Mouse (Mus musculus): ENCODE measurements around the gene Cnn1.
"Not testable (repeated sequence)": the region's sequence is repeated elsewhere in the genome, so short reads cannot be mapped to it uniquely, and the experiment has no call there.

Gene Cnn1

DNA sequence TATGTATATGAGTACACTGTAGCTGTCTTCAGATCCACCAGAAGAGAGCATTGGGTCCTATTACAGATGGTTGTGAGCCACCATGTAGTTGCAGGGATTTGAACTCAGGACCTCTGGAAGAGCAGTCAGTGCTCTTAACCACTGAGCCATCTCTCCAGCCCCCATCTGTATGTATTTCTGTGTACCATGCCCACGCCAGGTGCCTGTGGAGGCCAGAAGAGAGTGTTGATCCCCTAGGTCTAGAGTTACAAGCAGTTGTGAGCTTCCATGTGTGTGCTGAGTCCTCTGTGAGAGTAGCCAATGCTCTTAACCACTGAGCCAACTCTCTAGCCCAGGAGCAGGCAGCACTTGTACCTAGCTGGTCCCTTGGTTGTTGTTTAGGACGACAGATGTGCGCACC, 25.2 kb downstream of the Cnn1 start:
- DNase-seq (ENCODE audit: low read depth in 1 of 2, low spot score in 2 of 2): no peak

DNA sequence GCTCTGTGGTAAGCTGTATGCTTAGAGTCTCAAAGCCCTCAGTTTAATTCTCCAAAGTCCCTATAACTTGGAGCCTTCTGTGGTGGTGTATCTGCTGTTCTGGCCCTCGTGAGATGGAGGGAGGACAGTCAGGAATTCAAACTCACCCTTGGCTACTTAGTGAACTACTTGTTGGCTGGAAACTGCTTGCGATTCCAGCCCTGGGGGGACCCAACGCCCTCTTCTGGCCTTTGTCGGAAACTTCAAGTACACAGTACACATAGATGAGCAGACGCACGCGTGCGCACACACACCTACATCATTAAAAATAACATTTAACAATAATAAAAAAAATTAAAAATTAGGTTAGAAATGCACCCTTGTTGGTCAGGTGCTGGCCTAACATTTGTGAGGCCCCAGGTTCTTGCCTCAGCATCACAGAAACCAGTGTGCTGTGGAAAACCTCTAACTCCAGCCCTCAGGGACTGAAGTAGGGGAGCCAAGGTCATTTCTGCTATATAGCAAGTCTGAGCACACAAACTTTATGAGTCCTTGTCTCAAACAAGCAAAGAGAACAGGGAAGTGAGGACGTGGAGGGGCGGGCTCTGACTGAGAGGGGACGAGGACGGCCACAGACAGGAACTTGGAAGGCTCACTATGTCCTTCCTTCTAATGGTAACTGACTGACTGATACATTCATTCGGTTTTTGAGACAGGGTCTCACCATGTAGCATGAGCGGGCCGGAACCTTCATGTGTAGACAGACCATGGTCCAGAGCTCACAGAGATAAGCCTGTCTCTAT, 26.4 kb downstream of the Cnn1 start:
- DNase-seq (ENCODE audit: low read depth in 1 of 2, low spot score in 2 of 2): peak; percentile 50 to 59

DNA sequence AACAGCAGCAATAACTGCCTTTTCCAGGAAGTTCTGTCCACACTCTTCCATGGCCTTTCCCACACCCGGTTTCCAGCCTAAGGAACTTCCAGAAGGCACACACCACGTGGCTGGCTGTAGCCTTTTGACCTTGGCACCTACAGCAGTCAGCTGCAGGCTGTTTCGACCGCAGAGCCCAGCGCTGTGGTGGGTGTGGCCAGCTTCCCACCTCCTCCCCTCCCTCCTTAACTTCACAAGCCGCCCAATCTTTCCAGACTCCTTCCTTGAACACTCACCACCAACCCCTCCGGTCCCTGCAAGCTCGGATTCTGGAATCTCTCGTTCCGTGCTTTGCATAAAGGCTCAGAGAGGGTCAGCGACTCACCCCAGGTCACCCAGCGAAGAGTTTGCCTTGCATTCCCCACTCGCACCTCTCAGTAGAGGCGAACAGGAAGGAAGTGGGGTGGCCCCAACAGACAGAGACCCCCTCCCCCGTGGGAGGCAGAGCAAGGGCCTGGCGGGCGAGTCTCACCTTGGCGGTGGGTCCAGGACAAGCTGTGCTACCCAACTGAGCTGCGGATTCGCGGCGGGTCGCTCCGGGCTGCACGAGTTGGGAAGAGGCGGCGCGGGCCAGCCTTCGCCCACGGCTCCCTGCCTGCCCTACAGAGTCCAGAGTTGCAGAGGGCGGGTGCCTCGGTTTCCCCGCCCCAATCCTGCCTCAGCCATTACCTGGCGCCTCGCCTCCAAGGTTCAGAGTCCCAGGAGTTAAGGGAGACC, 32.4 kb downstream of the Cnn1 start:
- DNase-seq (ENCODE audit: low read depth in 1 of 2, low spot score in 2 of 2): no peak

DNA sequence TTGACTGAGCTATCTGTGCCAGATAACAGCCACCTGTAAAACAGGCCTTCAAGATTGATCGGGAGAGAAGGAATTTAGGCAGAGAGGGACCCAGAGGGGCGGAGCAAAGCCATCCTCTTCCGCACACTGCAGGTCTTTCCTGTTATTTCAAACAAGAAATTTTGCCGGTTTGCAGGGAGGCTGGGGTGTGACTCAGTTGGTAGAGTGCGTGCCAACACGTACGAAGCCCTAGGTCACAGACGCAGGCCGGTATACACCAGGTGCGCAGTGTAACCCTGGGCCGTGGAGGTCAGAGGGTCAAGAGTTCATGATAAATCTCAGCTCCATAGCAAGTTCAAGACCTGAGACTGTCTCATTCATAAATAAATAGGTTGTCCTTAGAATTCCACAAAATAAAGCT, 33.2 kb downstream of the Cnn1 start:
- DNase-seq (ENCODE audit: low read depth in 1 of 2, low spot score in 2 of 2): no peak

DNA sequence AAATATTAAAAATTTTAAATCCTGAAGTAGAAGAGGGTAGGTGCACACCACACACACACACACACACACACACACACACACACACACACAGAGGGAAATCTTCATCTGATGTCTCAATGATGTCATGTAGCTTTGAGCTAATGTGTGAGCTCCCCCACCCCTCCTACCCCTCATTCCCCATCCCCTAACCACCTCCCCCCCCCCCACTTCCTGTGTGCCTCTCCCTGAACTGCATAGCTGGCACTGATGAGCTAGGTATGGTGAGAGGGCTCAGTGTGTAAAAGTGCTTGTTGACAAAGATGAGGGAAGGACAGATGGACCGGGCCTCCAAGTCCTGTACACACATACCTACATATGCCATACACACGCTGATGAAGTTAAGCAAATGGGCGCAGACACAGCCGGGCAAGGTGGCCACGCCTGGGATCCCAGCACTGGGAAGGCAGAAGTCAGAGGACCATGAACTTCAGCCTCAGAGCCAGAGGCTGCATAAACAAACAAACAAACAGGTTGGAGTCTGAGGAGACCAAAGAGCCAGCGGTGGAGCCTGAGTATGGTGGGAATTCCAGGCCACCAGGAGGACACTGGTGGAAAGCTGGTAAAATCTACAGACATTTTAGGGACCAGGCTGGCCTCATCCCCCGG, 35.4 kb downstream of the Cnn1 start:
- DNase-seq (ENCODE audit: low read depth in 1 of 2, low spot score in 2 of 2): no peak

DNA sequence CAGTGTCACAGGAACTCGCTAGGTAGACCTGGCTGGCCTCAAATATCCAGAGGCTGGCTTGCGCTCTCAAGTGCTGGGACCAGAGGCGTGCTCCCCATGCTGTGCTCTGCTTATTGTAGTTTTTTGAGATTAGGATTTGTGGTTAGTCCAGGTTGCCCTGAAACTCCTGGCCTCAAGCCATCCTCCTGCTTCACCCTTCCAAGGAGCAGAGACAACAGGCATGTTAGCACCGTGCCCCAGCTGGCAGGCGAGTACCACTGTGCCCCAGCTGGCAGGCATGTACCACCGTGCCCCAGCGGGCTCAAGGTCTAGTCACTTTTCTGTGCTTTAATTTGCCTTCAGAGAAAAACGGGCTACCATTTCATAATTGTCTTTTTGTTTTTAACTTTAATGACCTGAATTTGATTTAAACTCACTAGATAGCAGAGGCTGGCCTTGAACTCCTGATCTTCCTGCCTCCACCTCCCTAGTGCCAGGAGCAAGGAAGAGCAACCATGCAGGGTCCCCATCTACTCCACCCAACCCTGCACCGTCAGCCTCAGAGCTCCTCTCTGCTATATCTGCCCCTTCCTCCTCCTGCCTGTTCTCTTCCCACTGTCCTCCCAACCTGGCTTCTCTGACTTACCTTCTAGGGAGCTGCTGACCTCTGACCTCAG, 36.1 kb downstream of the Cnn1 start:
- DNase-seq (ENCODE audit: low read depth in 1 of 2, low spot score in 2 of 2): no peak

DNA sequence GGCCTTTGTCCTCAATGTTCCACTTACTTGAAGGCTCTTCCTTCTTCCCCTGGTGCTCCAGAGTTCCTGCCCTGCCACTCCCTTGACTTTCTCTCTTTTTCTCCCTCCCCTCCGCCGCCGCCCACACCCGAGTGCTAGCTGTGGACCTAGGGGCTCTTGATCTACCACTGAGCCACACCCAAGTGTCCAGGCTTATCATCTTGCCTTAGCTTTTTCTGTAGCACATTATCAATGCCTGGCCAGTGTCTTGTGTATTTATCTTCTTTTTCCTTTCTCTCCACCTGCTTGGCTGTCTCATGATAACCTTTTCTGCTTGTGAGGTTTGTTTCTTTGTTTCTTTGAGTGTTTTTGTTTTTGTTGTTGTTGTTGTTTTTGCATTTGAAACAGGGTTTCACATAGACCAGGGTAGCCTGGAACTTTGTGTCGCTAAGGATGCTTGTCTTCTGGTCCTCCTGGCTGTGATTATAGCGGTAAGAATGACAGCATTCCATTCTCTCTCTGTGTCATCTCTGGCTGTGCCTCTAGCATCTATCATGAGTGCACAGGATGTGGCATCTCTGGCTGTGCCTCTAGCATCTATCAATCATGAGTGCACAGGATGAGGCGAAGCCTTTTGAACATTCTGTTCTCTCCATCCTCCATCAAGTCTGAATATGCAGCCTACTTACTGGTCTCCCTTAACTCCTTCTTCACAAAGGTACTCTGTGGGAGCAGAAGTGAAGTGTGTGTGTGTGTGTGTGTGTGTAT, 36.8 kb downstream of the Cnn1 start, which contains the start of gene Acp5:
Acp5 (minus strand) TSS at position 68 of the 747 bp plus-strand sequence.
- DNase-seq (ENCODE audit: low read depth in 1 of 2, low spot score in 2 of 2): no peak

DNA sequence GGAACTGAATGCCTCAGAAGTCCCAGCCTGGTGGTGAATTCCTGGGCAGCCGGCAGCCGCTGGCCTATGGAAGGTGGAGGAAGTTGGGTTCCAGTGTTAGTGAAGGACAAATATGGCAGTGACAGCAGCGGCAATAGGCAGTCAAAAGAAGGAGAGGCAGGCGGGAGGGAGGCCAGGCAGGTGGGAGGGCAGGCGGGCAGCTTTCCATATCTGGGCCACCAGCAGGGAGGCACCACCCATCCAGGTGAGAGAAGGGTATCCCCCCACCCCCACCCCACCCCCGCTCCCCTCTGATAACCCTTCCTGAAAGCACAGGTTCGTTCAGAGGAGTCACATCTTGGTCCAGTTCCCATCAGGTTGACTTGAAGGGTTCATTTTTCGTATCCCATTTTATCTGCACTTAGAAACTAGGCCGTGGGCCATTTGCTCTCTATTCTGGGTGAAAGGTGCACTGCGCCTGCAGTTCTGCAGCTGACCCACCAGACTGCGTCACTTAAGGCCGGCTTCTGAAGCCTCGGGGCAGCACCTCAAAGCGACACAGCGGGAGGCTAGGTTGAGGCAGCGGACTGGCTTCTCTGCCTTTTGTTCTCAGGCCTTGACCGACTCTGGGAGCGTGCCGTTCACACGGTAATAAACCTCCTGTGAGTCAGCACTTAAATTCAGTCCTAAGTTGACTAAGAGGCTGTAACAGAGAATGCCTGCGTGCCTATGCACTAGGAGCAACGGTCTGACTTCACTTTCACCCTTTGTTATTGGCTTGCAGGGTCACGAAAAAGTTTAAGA, 37.9 kb downstream of the Cnn1 start:
- no peak for DNase-seq (ENCODE audit: low read depth in 1 of 2, low spot score in 2 of 2)

DNA sequence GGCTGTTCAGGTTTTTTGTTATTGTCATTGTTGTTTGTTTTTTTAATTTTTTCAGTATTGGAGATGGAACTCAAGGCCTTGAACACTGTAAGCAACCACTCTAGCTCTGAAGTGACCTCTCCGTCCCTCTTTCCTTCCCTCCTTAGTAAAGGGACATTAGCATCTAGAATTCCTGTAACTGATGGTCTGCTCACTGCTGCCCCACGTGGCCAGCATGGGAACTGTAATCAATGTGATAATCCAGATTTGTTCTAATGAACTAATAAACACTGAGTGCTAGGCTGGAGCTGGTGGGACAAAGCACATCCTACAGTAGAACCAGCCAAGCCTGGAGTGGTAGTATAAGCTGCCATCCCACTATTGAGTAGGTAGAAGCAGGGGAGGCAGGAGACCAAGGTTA, 39.5 kb downstream of the Cnn1 start:
- DNase-seq (ENCODE audit: low read depth in 1 of 2, low spot score in 2 of 2): peak in 1 of 2 experiments; percentile 9

DNA sequence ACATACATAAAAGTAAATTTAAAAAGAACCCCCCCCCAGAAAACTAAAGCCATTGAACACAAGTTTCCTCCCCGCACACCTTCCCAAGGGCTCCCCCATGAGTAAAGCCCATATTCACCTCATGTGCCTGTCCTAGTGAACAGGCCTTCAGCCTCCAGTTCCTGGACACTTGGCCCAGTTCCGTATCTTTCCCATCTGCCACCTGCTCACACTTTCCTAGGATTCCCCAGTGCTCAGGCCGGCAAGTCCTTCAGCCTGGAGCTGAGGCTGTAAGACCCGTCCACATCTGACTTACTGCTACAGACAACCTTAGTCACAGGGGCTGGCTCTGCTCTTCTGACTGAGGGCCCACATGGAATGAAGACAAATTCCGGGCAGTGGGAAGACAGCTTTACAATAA, 40.7 kb downstream of the Cnn1 start:
- DNase-seq (ENCODE audit: low read depth in 1 of 2, low spot score in 2 of 2): no peak

DNA sequence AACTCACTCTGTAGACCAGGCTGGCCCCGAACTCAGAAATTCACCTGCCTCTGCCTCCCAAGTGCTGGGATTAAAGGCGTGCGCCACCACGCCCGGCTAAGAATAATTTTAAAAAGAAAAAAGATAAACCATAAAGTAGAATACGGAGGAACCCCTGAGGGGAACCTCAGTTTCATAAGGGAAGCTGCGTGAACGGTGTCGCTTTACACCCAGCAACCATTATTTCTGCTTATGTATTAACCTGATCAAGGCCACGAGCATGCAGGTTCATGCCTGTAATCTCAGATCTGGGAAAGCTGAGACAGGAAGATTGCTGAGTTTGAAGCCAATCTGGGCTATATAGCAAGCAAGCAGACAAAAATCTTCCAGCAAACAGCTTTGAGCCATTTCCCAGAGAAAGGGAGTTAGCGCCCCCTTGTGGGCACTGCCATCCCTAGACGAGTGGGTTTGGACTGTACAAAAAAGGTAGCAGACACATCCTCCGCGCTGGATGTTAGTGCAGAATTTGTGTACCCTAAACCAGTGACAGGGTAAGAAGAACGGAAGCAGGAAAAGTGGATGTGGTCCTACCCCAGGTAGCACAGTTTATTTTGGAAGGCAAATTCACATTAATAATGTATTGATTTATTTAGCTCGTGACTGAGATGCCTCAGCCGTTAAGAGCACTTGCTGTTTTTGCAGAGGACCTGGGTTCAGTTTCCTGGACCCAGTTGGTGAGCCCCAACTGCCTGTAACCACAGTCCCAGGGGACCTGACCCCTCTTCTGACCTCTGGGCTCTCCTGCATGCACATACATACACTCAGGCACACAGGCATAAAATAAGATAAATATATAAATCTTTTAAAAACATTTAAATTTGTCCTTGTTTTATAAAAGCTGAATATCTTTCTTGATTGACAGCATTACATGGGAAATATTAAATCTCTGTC, 44.4 kb downstream of the Cnn1 start:
- DNase-seq (ENCODE audit: low read depth in 1 of 2, low spot score in 2 of 2): peak in 1 of 2 experiments; percentile 81

DNA sequence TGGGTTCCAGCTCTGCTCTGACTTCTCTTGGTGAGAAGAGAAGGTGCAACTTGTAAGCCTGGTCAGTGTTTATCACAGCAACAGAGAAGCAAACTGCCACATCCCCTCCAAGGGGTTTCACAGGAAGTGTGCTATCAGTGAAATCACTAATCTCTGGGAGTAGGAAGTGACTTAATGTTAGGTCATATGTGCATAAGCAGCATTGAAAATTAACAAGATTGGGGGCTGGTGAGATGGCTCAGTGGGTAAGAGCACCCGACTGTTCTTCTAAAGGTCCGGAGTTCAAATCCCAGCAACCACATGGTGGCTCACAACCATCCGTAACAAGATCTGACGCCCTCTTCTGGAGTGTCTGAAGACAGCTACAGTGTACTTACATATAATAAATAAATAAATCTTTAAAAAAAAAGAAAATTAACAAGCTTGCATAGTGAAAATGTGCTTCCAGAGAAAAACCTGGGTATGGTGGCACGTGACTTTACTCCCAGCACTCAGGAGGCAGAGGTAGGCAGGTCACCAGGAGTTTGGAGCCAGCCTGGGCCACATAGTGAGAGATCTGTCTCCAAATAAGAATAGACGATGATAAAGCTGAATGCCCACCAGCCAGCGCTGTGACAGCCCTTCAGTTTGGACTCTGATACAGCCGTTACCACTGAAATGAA, 45.4 kb downstream of the Cnn1 start:
- DNase-seq (ENCODE audit: low read depth in 1 of 2, low spot score in 2 of 2): no peak

DNA sequence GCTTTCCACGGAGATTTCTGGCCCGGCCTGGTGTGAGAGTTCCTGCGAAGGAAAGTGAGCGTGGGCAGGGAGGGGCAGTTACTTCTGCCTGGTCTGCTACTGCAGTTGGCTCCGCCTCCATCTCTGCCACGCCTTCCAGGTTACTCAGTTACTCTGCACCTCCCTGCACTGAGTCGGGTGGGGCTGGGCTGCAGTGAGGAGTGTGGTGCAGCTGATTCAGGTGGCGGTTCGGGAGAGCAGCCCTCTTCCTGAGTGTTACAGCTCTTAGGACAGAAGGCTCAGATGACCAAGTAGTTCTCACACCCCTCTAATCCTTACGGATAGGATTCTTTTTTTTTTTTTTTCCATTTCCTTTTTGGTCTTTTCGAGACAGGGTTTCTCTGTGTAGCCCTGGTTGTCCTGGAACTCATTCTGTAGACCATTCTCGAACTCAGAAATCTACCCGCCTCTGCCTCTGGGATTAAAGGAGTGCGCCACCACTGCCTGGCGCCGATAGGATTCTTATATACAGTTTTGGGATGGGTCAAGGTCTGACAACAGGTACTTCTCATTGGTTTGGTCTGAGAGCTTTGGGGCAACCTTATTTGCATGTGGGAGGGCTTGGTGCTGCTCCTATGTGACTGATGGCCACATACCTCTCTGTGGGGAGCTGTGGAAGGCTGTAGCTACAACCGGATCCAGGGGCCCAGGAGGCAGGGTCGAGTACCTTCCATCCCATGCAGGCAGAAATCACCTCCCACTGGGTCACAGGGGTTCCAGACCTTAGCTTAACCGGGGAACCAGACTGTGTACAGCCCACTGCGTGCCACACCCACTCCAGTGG, 50.6 kb downstream of the Cnn1 start:
- DNase-seq (ENCODE audit: low read depth in 1 of 2, low spot score in 2 of 2): no peak

DNA sequence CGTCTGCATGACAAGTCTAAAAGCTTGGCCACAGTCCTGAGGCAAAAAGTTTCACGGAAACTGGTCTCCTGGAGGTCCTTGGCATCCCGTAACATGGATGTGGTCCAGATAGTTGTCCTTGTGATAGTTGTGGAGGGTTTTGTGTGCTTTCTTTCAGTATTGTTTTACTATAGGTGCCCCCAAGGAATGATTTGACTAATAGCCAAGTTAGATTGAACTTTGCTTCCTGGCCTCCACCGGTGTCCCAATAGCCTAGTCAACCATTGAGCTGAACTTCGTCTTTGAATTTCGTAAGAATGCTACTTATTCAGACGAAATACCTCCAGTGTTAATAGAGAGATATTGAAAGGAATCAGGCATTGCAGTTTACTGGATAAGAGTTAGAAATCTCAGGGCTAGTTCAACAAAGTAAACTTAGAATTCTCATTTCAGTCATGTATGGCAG, 51.3 kb downstream of the Cnn1 start:
- DNase-seq (ENCODE audit: low read depth in 1 of 2, low spot score in 2 of 2): not testable (repeated sequence)

DNA sequence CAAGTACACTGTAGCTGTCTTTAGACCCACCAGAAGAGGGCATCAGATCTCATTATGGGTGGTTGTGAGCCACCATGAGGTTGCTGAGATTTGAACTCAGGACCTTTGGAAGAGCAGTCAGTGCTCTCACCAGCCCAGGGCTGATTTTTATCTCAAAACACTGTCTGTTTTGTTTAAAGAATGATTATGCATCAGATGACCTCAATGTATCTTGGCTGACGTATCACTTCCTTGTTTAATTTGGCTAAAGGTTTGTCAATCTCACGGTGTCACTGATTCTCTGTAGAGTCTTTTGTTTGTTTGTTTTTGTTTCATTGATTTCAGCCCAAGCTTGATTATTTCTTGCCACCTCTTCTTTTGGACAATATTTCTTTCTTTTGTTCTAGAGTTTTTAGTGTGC, 51.9 kb downstream of the Cnn1 start:
- DNase-seq (ENCODE audit: low read depth in 1 of 2, low spot score in 2 of 2): no peak

DNA sequence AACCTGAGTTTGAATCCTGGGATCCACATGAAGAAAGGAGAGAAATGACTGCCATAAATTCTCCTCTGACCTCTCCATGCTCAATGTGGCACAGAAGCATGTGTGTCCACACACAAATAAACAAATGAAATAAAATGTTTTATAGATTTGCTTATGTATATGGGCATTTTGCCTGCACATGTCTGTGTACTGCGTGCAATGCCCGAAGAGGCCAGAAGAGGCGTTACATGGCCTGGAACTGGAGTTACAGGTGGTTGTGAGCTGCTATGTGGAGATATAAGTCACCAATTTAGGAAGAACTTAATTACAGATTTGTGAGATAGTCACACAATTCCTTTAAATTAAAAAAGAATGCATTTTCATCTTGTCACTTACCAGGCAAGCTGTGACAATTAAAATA, 54.8 kb downstream of the Cnn1 start:
- no peak for DNase-seq (ENCODE audit: low read depth in 1 of 2, low spot score in 2 of 2)

DNA sequence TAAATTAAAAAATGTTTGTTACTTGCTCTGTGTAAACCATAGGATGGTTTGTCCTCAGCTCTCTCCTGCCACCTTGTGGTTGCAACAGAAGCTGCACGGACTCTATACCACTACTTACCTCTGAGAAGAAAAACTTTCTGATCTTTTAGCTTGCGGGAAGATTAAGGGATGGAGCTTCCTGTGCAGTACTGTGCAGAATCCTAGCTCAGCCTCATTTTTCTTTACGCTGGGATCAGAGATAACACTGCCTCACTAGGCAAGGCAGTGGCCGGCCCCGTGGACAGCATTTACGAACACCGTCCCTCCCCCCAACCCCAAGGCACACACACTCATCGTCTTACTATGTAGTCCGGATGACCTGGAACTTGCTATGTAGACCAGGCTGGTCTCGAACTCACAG, 56.6 kb downstream of the Cnn1 start:
- DNase-seq (ENCODE audit: low read depth in 1 of 2, low spot score in 2 of 2): peak in 1 of 2 experiments; percentile 59
